Mouse (Mus musculus) layer of hippocampus, adult 11-12 months (tissue): ENCODE results near the gene Ppp1r14a.
A peak's percentile ranks its signal among the peaks of the same experiment; 100 is the strongest.

Experiments used
- DNase-seq: peaks from one replicate; pipeline ENCODE4 v3.0.0; 2022; ENCODE audit warnings: low spot score

Ppp1r14a gene

DNA sequence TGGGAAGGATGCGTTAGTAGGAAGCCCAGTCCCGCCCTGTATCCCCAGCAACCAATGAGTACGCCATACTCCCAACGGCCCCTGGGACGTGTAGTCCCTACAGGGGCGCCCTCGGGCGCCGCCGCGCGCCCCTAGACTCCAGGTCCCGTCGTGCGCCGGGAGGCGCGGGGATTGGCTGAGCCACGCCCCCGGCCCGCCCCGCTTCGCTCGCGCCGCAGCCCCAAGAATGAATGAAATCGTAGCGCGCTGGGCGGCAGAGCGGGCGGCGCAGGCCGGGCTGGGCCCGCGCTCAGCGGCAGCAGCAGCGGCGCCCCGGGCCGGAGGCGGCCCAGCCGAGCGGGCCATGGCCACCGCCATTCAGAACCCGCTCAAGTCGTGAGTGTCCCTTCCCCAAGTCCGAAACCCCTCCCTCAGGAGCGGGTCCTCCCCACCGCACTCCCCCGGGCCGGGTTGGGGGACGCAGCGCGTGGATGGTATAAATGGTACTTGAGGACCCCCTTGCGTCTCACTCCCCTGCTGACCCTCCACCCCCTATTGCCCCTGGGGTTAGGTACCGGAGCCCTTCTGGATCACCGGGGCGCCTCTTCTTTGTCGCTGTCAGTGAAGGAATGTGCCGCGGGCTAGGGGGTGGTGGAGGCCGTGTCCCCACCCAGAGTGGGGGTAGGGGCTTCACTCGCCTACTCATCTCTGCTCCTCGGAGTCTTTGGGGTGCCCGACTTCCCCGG is 14.8 kb downstream of the Ppp1r14a start, which contains the start of gene Dpf1:
Gene Dpf1 (plus strand): TSS at position 214 of the 725 bp plus-strand sequence.
- DNase-seq, result peak; percentile 92

GRCm38 (mm10) chr7:29304463-29305262 is 15.6 kb downstream of the Ppp1r14a start:
- peak; percentile 35 for DNase-seq

- no peak for DNase-seq
These were observed 16.3 kb downstream of the Ppp1r14a start for GRCm38 (mm10) chr7:29305263-29305988.

- DNase-seq, result no peak
These were observed 17.0 kb downstream of the Ppp1r14a start for GRCm38 (mm10) chr7:29306108-29306507.

DNA sequence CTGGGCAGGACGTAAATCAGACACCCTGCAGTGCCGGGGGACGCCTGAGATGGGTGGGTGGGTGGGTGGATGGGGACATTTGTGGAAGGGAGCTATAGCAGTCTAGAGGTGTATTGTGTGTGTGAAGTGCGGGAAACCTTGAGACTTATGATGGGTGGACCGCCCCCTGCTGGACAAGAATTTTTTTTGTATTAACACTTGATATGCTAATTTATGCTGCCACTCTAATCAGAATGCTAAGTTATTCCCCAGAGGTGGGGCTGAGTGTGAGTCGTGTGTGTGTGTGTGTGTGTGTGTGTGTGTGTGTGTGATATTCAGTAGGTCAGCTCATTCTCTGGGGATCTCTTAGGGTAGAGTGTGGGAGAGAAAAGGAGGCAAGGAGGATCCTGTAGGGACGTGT is 17.5 kb downstream of the Ppp1r14a start:
- DNase-seq, result peak; percentile 82

DNA sequence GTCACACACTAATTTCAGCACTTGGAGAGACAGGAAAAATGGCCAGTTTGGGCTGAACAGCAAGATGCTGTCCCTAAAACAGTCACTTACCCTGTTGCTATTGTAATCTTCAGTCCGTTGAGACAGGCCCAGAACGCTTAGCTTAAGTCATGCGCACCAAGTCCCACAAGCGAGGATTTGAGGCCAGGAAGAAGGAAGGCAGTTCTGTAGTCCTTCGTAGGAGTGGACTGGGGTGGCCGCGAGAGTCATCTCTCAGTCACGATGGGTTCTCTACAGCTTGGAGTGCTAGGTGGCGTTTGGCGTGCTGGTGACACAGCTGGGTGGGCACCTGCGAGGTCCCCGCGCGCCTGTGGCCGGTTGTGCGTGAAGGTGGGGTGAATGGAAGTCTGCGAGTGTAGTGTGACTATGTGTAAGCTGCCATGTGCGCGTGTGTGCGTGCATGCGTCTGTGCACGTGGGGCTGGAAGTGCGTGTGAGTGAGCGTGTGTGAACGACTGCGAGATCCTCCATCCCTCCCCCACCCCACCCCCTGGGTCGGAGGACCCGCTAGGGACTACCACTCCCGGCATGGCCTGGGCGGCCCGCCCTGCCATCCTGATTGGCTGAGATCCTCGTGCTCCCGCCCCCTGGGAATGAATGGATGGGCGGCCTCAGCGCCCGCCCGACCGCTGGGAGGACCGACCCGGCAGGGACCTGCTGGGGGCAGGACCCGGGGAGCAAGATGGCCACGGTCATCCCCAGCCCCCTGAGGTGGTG is 18.4 kb downstream of the Ppp1r14a start:
- DNase-seq, result peak; percentile 95

- no peak for DNase-seq
These were observed 20.2 kb downstream of the Ppp1r14a start for GRCm38 (mm10) chr7:29309221-29309721.

GRCm38 (mm10) chr7:29309749-29310148 is 20.6 kb downstream of the Ppp1r14a start:
- no peak for DNase-seq

GRCm38 (mm10) chr7:29313051-29313450 is 23.9 kb downstream of the Ppp1r14a start:
- DNase-seq, result no peak

DNA sequence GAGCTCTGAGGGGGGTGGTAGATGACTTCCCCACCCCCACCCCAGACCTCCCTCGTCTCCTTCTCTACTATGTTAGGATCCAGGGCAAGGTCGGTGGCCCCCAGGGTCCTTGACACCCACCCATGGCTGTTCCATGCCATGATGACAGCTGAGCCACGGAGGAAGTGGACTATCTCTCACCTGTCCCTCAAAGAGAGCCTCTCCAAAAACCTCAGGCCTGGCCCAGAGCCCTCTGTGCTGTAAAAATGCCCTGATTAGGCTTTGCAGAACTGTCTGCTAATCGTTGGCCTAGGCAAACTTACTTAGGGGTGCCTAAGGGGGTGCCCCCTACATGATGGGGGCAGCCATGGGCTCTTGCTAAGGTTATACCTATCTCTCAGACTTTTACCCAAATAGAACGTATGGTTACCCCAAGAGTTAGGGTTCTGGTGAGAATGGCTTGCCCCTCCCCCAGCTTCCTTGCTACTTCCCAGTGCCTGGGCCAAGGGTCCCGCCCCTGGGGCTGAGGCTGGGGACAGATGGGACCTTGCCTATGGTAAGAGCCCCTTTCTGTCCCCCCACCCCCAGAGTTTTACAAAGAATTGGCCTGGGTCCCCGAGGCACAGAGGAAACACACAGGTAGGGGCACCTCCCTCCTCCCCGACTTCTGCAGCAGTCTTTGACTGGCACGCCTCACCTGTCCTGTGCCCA is 24.6 kb downstream of the Ppp1r14a start:
- DNase-seq, result no peak

DNA sequence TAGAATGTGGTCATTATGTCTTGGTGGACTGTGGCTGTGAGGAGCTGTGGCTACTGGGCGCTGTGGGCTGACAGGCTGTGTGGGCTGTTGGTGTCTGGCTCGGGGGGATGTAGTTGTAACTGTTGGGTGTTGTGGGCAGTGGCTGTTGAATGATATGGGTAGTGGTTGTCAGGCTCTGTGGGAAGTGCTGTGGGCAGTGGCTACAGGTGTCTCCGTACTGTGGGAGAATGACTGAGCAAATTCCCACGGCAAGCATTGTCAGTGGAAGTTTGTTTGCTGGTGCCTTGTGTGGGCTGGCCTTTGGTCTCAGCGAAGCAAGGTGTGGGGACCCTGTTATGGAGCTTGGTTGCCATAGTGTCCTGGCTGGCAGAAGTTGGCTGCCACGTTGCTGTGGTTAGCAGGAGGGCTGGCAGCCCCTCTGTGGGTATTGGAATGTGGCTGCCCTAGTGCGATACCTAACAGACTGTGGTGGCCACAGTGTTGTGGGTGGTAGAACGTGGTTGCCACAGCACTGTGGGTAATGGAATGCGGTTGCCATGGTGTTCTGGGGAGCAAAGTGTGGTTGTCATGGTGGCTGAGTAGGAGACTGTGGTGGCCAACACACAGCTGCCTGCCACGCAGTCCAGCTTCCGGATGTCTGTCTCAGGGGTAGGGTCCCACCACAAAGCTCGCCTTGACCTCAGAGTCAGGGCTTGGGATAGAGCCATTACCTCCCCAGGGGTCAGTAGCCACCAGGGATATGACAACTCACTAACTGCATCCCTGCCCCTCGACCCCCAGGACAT is 25.9 kb downstream of the Ppp1r14a start:
- peak; percentile 78 for DNase-seq

- DNase-seq, result no peak
These were observed 27.1 kb downstream of the Ppp1r14a start for GRCm38 (mm10) chr7:29316137-29316734.

DNA sequence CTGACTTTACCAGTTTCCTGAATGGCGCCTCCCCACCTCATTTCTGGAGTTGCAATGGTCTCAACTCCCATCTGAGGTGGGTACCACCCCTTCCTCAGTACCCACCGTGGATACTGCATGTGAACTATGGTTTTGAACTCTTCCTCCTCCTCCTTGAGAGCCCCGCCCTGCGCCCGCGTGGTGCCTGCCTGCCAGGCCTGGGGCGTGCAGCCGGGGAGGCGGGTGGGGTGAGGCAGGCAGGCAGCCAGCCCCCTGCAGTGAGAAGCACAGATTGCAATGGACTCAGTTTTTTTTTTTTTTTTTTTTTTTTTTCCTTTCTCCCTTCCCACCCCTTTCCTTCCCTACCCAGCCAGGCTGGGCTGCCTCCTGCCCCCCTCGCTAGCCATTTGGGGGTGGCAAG is 27.9 kb downstream of the Ppp1r14a start:
- DNase-seq, result peak; percentile 68

DNA sequence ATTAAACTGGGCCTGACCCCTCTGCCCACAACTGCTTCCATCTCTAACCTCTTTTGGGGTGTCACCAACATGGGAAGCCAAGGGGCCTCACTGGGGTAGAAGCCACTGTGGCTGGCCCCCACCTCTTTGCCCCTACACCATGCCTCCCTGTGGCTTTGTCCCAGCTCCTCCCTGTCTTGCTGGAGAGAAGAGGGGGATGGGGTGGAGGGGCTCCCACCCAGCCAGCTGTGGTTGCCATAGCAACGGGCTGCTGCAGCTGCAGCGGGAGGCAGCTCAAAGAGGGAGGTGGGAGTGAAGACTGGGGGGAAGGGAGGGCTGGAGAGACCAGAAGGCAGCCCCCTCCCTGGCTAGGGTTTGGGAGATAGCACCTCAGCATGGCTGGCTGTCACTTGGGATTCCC is 28.4 kb downstream of the Ppp1r14a start:
- no peak for DNase-seq

GRCm38 (mm10) chr7:29318115-29318911 is 29.2 kb downstream of the Ppp1r14a start:
- no peak for DNase-seq

- no peak for DNase-seq
These were observed 30.5 kb downstream of the Ppp1r14a start for GRCm38 (mm10) chr7:29319337-29320307.

GRCm38 (mm10) chr7:29327087-29327486 is 38.0 kb downstream of the Ppp1r14a start:
- no peak for DNase-seq

DNA sequence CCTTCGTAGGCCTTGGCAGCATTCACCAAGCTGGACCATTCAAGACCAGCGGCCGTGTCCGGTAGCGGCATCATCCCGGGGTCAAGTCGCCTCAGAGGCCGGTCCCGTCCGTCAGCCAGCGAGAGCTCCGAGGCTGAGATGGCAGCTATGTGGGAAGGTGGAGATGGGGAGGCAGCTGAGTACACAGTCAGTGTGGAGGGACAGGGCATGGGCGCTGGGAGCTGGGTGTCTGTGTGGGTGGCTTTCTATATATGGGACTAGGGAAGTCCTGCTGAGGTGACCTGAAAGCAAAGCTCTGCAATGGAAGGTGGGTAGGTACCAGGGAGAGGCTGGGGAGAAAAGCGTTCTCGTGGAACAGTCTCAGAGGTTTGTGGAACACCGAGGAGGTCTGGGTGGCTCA is 39.9 kb downstream of the Ppp1r14a start:
- DNase-seq, result no peak
